Mouse (Mus musculus) midbrain, embryonic 12.5 days (tissue): ENCODE measurements at regions not wholly inside any gene's neighbourhood (a gene's known extent, or its start where the extent isn't known, plus 50 kb on each side); places are given as distances from the start of the nearest gene placed in this dataset.
A peak's percentile ranks its signal among the peaks of the same experiment; 100 is the strongest.
"Not testable (repeated sequence)": the region's sequence is repeated elsewhere in the genome, so short reads cannot be mapped to it uniquely, and the experiment has no call there.

ENCODE experiments used
- ATAC-seq: fragments of 200-750 bp; cut with Nextera tagmentation; 2 replicates; pipeline ENCODE4 v1.8.0; 2017; ENCODE audit warnings: low read depth, moderate TSS enrichment, moderate library complexity; ENCODE audit not compliant: low FRiP score
- H3K27ac ChIP-seq: fragments of 300-500 bp; sonication (generic); replicated peaks from 2 replicates; pipeline ENCODE4 v1.5.1; 2016; ENCODE audit warnings: mild to moderate bottlenecking
- H3K27me3 ChIP-seq: fragments of 300-500 bp; sonication (generic); 2 replicates; pipeline ENCODE4 v1.6.1; 2016; ENCODE audit warnings: mild to moderate bottlenecking
- H3K36me3 ChIP-seq: fragments of 300-500 bp; sonication (generic); 2 replicates; pipeline ENCODE4 v1.6.1; 2016
- H3K4me1 ChIP-seq: fragments of 300-500 bp; sonication (generic); 2 replicates; pipeline ENCODE4 v1.6.1; 2016
- H3K4me2 ChIP-seq: fragments of 300-500 bp; sonication (generic); replicated peaks from 2 replicates; pipeline ENCODE4 v1.6.1; 2016; ENCODE audit warnings: mild to moderate bottlenecking, moderate library complexity
- H3K4me3 ChIP-seq: fragments of 300-500 bp; sonication (generic); 2 replicates; pipeline ENCODE4 v1.5.1; 2016; ENCODE audit warnings: mild to moderate bottlenecking
- H3K9ac ChIP-seq: fragments of 300-500 bp; sonication (generic); replicated peaks from 2 replicates; pipeline ENCODE4 v1.6.1; 2016; ENCODE audit warnings: mild to moderate bottlenecking, moderate library complexity
- H3K9me3 ChIP-seq: fragments of 300-500 bp; sonication (generic); 2 replicates; pipeline ENCODE4 v1.6.1; 2016; ENCODE audit warnings: mild to moderate bottlenecking
- WGBS: fragments of 180-500 bp; shearing (Covaris S2); methylation state at CpG from one replicate; pipeline ENCODE4 v1.1.7; 2016; 5-methylcytosine and 5-hydroxymethylcytosine counted together

DNA sequence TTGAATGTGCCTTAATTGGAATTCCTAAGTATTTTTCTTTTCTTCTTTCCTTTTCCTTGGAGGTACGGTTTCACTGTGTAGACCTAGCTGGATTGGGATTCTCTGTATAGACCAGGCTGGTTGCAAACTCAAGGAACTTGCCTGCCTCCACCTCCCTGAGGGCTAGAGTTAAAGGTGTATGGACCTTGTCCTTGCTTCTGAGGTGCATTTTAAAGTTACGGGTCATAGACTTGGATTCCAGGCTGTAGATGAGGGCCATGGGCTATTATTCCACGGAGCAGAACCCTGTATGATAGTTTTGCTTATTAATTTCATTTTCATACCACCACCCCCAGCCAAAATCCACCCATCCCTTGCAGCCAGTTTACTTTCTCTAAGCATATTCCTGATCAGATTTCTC lies 50.7 kb upstream of the Wdr26 start:
- 87% methylated on average over 3 of the region's 3 CpGs for WGBS
- Histone ChIP-seq H3K4me3 (no peak overlapping the region), H3K4me2 (no peak overlapping the region), H3K9ac (no peak overlapping the region), H3K27me3 (peaks cover 8% of the 10 kb centered on the region; the same call in 1 of the 2 replicates), H3K36me3 (no peaks in the 10 kb centered on the region), H3K4me1 (peaks cover 18% of the 10 kb centered on the region), H3K27ac (no peak overlapping the region), H3K9me3 (no peaks in the 10 kb centered on the region)
- no peak for ATAC-seq

- no peaks in the 10 kb centered on the region for H3K9me3 ChIP-seq
- no peak overlapping the region for H3K9ac ChIP-seq
- no peak overlapping the region for H3K4me2 ChIP-seq
- H3K27ac ChIP-seq, result no peak overlapping the region
- no peak for ATAC-seq
- peaks cover 18% of the 10 kb centered on the region for H3K4me1 ChIP-seq
- H3K27me3 ChIP-seq, result 0 out of 2 replicates have a peak, but pooled peaks cover 3% of the 10 kb centered on the region
- no peak overlapping the region for H3K4me3 ChIP-seq
- H3K36me3 ChIP-seq, result no peaks in the 10 kb centered on the region
- 97% methylated on average over 10 of the region's 10 CpGs for WGBS
Observed at GRCm38 (mm10) chr1:181263216-181263615, 51.4 kb upstream of the Wdr26 start.

DNA sequence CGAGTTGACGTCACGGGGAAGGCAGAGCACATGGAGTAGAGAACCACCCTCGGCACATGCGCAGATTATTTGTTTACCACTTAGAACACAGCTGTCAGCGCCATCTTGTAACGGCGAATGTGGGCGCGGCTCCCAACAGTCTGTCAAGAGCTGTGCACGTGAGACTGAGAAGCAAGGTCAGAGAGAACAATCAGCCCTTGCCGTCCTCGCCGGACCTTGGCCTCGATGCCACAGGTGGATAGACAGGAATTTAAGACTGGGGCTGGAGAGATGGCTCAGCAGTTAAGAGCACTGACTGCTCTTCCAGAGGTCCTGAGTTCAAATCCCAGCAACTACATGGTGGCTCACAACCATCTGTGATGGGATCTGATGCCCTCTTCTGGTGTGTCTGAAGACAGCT lies 58.7 kb upstream of the Wdr26 start:
- not testable (repeated sequence) for H3K9ac ChIP-seq, H3K4me2 ChIP-seq, H3K9me3 ChIP-seq, ATAC-seq, H3K4me3 ChIP-seq, H3K27ac ChIP-seq, H3K4me1 ChIP-seq, H3K27me3 ChIP-seq, H3K36me3 ChIP-seq
- WGBS, result 98% methylated on average over 10 of the region's 15 CpGs

GRCm38 (mm10) chr1:181271164-181271563 lies 59.4 kb upstream of the Wdr26 start:
- no peaks in the 10 kb centered on the region for H3K27me3 ChIP-seq
- H3K4me1 ChIP-seq, result no peaks in the 10 kb centered on the region; the same call in 1 of the 2 replicates
- ATAC-seq, result no peak
- no peak overlapping the region for H3K27ac ChIP-seq
- H3K4me3 ChIP-seq, result no peak overlapping the region
- no peak overlapping the region for H3K4me2 ChIP-seq
- no peak overlapping the region for H3K9ac ChIP-seq
- H3K9me3 ChIP-seq, result no peaks in the 10 kb centered on the region
- no peaks in the 10 kb centered on the region for H3K36me3 ChIP-seq
- 89% methylated on average over 5 of the region's 5 CpGs for WGBS

- no peaks in the 10 kb centered on the region for H3K36me3 ChIP-seq
- no peak overlapping the region for H3K27ac ChIP-seq
- H3K4me1 ChIP-seq, result no peaks in the 10 kb centered on the region; the same call in 1 of the 2 replicates
- no peak for ATAC-seq
- H3K27me3 ChIP-seq, result no peaks in the 10 kb centered on the region
- WGBS, result 84% methylated on average over 6 of the region's 6 CpGs
- H3K9ac ChIP-seq, result no peak overlapping the region
- H3K4me3 ChIP-seq, result no peak overlapping the region
- H3K4me2 ChIP-seq, result no peak overlapping the region
- no peaks in the 10 kb centered on the region for H3K9me3 ChIP-seq
Observed at GRCm38 (mm10) chr1:181271821-181272220, 60.0 kb upstream of the Wdr26 start.

DNA sequence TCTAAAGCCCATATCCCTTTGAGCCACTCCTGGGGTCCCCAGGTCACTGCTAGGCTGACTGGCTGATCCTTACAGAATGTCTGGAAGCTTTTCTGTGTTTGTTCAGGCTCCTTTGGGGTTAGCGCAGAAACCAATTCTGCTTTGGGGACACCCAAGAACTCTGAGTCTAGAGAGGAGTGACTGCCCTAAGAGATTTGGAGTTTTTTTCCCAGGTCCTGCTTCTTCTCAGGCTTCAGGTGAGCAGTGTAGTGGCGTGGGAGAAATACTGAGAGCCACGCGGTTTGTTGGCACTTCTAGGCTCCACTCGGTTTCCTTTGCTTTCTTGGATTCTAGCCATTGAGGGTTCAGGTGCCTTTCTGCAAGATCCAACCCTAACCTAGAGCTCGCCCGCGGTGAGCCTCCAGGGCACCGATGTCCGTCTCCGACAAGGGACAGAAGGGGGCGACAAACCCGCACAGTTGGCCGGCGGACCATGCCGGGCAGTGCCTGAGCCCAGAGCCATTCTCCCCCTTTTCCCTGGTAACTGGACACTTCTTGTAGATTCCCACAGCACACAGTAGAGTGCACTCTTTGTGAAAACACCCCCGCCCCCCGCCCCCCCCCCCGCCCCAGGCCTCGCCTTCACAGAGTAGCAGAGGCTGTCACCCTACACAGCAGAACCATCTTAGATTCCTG lies 61.0 kb upstream of the Wdr26 start:
- ATAC-seq, result peak; percentile 92
- no peaks in the 10 kb centered on the region; the same call in 1 of the 2 replicates for H3K4me1 ChIP-seq
- no peak overlapping the region for H3K9ac ChIP-seq
- no peaks in the 10 kb centered on the region for H3K36me3 ChIP-seq
- no peaks in the 10 kb centered on the region for H3K9me3 ChIP-seq
- H3K27ac ChIP-seq, result no peak overlapping the region
- H3K4me3 ChIP-seq, result no peak overlapping the region
- H3K27me3 ChIP-seq, result no peaks in the 10 kb centered on the region
- H3K4me2 ChIP-seq, result peak overlapping the region; percentile 11; the same call in 1 of the 2 replicates
- WGBS, result 6% methylated on average over 18 of the region's 20 CpGs

- ATAC-seq, result no peak
- no peak overlapping the region for H3K4me3 ChIP-seq
- H3K9me3 ChIP-seq, result no peaks in the 10 kb centered on the region
- no peaks in the 10 kb centered on the region; the same call in 1 of the 2 replicates for H3K4me1 ChIP-seq
- no peak overlapping the region for H3K27ac ChIP-seq
- H3K4me2 ChIP-seq, result no peak overlapping the region
- no peaks in the 10 kb centered on the region for H3K27me3 ChIP-seq
- no peak overlapping the region for H3K9ac ChIP-seq
- WGBS, result 67% methylated on average over 6 of the region's 10 CpGs
- no peaks in the 10 kb centered on the region for H3K36me3 ChIP-seq
Observed at GRCm38 (mm10) chr1:181273540-181274204, 61.9 kb upstream of the Wdr26 start.

- ATAC-seq, result no peak
- no peak overlapping the region for H3K4me2 ChIP-seq
- no peaks in the 10 kb centered on the region for H3K27me3 ChIP-seq
- 85% methylated on average over 5 of the region's 5 CpGs for WGBS
- H3K36me3 ChIP-seq, result no peaks in the 10 kb centered on the region
- no peaks in the 10 kb centered on the region for H3K4me1 ChIP-seq
- no peak overlapping the region for H3K27ac ChIP-seq
- no peak overlapping the region for H3K4me3 ChIP-seq
- H3K9ac ChIP-seq, result no peak overlapping the region
- no peaks in the 10 kb centered on the region for H3K9me3 ChIP-seq
Observed at GRCm38 (mm10) chr1:181280826-181281225, 69.0 kb upstream of the Wdr26 start.

GRCm38 (mm10) chr1:181282986-181283385 lies 69.4 kb upstream of the Cnih3 start:
- not testable (repeated sequence) for ATAC-seq, H3K4me2 ChIP-seq, H3K27me3 ChIP-seq, H3K27ac ChIP-seq, H3K36me3 ChIP-seq, H3K9ac ChIP-seq, H3K9me3 ChIP-seq, H3K4me3 ChIP-seq, H3K4me1 ChIP-seq
- 91% methylated on average over 8 of the region's 8 CpGs for WGBS

DNA sequence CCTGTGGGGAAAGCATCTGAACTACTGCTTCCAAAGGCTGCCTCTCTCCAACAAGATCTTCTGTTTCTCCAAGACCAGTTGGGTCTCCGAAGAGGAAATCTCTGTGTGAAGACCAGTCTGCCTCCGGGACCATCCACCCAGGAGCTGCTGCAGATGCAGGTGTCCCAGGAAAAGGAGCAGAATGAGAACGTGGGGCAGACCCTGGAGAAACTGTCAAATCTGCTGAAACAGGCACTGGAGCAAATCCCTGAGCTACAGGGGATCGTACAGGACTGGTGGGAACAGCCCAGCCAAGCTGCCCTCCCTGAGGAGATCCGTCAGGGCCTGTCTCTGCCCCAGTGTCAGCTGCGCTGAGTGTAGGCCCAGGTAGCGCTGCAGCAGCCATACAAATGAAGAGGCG lies 68.9 kb upstream of the Cnih3 start:
- ATAC-seq, H3K9ac ChIP-seq, H3K4me2 ChIP-seq, H3K27me3 ChIP-seq, H3K9me3 ChIP-seq, H3K4me3 ChIP-seq, H3K4me1 ChIP-seq, H3K36me3 ChIP-seq, H3K27ac ChIP-seq: not testable (repeated sequence)
- 83% methylated on average over 8 of the region's 8 CpGs for WGBS

DNA sequence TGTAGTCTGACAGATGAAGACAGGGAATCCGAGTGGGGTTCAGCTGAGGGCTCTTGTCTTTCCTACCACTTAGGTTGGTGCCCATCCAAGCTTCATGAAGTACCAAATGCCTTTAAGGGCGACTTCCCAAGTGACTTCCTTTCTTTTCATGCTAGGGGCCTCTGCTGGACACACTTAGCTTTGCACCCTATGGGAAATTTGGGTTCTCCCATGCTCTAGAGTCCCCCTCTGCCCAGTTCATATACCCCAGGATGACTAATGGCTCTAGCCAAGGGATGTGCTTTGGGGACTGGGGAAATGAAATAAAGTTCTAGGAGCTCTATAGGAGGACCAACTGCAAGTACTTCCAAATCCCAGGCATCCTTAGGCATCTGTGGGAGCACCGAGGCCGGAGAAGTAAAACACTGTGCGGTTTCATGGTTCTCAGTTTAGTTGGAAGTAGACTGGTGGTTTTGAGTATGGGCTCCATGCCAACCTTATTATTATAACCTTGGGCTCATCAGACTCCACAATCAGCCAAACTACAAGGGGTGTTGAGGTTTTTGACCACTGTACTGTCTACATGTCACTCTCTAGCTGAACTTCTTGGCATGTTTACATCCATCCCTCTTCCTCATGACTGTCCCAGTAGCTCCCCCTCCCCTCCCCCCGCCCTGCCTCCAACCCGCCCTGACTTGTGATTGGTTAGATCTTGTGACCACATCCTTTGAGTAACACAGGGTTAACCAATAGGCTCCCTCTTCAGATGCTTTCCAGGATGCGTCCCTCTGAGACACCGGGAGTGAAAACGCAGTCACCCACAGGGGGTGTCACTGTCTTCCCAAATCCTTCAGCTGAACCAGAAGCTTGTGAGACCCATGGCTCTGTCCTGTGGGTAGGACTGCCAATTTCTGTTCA lies 67.9 kb upstream of the Cnih3 start:
- H3K4me3 ChIP-seq, result no peak overlapping the region
- H3K36me3 ChIP-seq, result no peaks in the 10 kb centered on the region
- WGBS, result 76% methylated on average over 10 of the region's 10 CpGs
- no peaks in the 10 kb centered on the region for H3K4me1 ChIP-seq
- H3K27me3 ChIP-seq, result no peaks in the 10 kb centered on the region
- no peaks in the 10 kb centered on the region for H3K9me3 ChIP-seq
- H3K4me2 ChIP-seq, result no peak overlapping the region
- no peak for ATAC-seq
- H3K9ac ChIP-seq, result no peak overlapping the region
- no peak overlapping the region for H3K27ac ChIP-seq

GRCm38 (mm10) chr1:181285600-181285999 lies 66.8 kb upstream of the Cnih3 start:
- Histone ChIP-seq H3K9ac (no peak overlapping the region), H3K36me3 (no peaks in the 10 kb centered on the region), H3K4me1 (no peaks in the 10 kb centered on the region), H3K27ac (no peak overlapping the region), H3K4me3 (no peak overlapping the region), H3K4me2 (no peak overlapping the region), H3K9me3 (no peaks in the 10 kb centered on the region), H3K27me3 (no peaks in the 10 kb centered on the region)
- WGBS, result 89% methylated on average over 8 of the region's 8 CpGs
- no peak for ATAC-seq
